Mouse (Mus musculus) mouse trophoblast stem cell (cell line): ENCODE measurements around the gene Ttc28.

ENCODE experiments used
- in situ Hi-C, 2 experiments: fragments of 300-500 bp; cut with MseI, MboI; formaldehyde crosslinking; loops; 2 replicates in 1 of 2; 3 replicates in 1 of 2; pipeline ENCODE4 v1.15.1; 2025

The Ttc28 gene

DNA sequence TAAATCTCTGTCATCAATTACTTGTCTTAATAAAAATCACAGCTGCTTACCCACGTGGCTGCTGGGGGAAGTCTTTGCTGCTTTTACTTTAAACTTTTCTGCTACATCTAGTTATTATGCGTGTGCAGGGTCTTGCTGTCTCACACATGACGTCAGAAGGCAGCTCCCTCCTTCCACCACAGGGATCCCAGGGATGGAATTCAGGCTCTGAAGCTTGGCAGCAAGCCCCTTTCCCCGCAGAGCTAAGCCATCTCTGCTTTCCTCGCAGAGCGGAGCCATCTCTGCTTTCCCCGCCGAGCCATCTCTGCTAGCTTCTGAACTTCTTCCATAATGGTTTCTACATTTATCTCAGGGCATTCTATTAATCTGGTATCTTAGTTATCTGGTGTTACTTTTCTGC, 128.3 kb downstream of the Ttc28 start:
- in situ Hi-C loops, result no loop called here

DNA sequence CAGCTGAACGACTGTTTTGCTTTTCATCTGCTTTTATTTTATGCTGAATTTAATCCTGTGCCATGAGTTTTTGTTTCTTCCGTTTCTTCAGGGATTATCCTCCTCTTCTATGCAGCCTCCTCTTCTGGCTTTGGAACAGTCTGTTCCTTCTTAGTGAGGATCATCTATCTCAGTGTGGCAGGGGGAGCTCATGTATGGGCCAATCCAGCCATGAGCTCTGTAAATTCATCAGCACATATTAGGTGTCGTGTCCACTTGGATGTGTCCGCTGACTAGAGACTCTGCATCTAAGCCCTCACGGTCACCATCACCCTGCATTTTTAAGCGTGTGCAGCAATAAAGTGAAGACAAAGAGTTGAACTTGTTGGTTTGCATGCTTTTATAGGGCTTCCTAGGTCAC, 128.8 kb downstream of the Ttc28 start:
- in situ Hi-C loops, result no loop called here

DNA sequence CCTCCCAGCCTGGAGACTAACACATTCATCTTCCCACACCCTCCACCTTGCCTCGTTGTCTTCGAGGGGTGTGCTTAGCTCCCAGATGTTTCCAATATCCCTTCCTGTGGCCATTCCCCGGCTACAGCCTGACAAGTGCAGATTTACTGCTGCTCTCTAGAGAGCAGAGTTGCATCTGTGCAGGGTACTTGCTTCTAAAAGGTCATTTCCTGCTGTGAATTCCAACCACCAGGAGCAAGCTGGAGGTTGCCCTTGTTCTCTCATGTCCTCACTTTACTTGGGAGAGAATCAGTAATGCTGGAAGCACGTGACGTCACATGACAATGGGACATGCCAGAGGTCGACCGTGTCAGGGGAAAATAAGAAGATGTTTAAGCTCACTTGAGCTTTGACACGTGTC, 131.7 kb downstream of the Ttc28 start:
- in situ Hi-C loops, result no loop called here

DNA sequence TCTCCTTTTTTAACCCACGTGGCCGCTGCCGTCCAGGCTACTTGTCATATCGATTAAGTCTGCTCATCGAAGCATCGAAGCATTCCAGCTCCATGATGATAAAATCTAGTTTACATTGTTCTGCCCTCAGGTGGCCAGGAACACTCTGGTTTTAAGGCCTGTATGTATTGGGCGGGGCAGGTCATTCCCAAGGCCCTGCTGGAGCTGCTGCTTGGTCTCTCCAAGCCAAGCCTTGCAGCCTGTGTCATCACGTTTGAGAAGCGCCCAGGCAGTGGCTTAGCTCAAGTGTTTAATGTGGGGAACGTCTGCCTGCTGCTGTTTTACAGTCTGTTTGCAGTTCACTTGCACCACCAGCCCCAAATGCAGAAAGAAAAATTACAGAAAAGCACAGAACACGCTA, 132.5 kb downstream of the Ttc28 start:
- in situ Hi-C loops, result no loop called here

DNA sequence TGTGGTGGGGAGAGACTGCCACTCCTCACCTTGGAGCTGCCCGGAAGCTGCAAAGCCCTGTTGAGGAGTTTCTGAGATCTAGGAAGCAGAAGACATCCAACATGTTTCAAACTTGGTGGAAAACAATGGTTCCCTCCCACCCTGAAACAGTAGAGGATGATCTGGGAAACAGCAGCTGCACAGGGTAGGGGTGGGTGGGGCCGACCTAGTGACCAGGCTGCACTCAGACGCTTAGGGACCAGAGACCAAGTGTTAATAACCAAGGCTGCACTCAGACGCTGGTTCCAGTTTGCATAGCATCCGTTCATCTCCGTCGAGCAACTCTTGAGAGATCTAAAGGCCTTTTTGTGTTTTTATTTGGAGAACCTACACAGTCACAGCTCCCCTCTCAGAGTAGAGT, 133.0 kb downstream of the Ttc28 start:
- in situ Hi-C loops, result no loop called here

DNA sequence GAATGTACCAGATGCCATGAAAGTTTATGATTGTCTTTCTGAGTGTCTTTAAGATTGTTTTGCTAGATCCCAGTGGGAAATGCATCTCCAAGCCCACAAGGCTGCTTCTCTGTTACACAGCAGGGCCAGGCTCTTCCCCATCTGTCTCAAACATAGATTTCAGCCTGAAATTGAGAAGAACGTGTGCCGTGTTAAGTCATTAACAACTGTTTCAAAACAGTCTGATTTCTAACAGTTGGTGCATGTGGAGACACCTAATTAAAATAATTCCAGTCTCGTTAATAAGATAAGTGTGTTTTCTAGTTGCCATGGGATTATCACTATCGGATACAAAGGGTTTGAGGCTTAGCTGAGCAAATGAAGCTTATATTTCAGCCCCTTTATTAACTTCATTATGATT, 135.4 kb downstream of the Ttc28 start:
- in situ Hi-C loops, result no loop called here

DNA sequence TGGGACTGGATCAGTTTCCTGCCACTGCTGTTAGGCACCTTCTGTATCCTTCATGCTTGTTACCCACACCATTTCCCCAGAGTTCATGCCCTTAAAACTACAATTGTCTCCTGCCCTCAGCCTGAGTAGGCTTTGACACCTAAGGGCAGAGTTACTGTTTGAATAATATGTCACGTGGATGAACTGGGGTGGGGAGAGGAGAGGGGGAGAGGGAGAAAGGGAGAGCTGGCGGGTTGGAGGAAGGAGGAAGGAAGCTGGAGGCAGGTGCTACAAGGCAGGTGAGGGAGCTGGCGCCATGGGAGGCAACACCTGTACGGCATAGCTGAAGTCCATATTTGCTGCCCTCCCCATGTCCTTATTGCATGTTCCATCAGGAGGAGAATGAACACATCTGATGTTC, 137.7 kb downstream of the Ttc28 start:
- in situ Hi-C loops, result no loop called here

DNA sequence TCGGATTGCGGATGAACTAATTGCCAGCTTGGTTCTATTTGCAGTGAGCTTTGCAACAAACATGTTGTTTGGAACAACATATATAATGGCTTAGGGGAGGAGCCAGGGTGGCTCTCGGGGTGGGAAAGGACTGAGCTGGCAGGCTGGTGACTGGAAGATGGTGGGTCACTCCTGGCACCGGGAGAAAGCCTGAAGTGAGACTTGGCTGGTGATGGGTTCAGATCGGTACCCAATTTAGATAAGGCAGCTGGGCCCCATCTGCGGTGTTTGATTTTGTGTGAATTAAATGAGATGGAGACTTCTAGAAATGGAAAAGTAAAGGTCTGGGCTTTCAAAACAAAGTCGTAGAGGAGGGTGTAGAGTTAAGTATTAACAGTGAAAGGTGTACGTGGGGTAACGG, 142.7 kb downstream of the Ttc28 start:
- in situ Hi-C loops, result no loop called here

DNA sequence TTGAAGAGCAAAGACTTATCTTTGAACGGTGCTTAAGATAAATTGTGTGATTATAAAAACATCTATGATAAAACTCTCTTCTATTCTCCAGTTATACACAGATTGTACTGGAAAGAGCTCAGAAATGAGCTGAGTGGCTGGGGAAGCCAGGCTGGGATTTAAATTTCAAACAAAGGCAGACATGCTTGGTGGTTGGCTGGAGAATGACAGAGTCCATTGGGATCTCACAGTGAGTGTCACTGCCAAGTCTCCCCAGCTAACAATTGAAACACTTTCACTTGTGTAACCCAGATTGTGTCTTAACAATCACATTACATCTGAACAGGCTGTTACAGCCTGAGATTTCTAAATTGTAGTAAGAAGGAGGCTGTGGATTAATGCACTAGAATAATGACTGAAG, 143.3 kb downstream of the Ttc28 start:
- in situ Hi-C loops, result no loop called here

DNA sequence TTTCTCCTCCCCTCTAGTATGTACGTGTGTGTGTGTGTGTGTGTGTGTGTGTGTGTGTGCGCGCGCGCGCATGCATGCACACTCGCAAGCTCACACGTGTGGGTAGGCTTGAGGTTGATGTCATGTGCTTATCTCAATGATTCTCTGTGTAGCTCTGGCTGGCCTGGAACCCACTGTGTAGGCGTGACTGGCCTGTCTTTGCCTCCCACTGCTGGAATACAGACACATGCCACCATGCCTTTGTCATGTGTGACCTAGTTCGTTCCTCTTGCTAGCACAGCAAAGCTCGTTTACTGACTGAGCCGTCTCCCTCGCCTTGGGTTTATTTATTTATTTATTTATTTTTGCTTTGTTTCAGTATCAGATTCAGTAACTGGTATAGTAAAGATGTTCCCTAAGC, 145.0 kb downstream of the Ttc28 start:
- in situ Hi-C loops, result no loop called here

DNA sequence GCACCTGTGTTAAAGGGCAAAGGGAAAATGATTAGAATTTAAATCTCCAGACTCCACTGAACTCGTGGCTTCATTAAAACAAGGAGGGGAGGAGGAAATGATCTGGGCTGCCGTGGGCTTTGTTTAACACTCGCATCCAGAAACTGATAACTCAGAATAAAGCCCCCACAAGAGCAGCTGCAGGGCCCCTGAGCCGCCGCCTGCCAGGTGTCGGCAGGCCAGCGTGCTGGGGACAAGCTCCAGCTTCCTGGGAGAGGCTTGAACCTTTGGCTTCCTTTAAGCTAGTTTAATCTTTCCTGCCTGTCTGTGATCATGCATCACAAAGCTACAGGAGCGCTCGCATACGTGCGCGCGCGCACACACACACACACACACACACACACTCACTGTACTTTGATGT, 145.9 kb downstream of the Ttc28 start:
- in situ Hi-C loops, result no loop called here

DNA sequence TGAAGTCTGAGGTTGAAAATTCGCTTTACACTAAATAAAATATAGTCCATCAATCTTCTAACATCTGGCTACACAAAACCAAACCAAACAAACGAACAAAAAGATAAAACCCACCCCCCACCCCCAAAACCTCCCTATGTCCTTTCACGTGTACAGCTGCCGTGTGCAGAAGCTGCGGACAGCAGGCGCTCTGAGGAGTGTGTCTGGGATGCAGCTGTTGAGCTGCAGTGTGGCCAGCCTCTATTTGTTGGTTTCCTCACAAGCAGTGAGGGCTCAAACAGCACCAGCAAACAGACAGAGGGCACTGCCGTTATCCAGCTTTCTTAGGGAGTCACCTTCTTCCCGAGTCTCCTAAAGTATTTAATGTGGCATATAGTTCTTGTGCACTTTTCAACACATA, 146.6 kb downstream of the Ttc28 start:
- in situ Hi-C loops, result no loop called here

DNA sequence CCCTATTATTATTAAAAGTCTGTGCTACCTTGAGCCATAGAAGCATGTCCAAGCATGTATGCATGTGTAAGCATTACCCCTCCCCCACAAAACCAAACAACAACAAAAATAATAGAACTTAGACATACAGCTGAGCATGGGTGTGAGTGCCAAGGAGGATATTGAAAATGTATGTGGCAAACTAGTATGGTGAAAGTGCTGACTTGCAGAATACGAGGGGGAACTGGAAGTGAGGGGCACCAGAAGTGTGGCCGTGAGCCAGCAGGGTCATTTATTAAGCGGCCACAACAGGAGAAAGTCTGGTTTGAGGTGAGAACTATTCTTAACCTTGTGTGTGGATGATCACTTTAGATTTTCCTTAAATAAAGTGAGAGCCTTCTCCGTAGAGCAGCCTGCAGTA, 148.7 kb downstream of the Ttc28 start:
- in situ Hi-C loops, result no loop called here

DNA sequence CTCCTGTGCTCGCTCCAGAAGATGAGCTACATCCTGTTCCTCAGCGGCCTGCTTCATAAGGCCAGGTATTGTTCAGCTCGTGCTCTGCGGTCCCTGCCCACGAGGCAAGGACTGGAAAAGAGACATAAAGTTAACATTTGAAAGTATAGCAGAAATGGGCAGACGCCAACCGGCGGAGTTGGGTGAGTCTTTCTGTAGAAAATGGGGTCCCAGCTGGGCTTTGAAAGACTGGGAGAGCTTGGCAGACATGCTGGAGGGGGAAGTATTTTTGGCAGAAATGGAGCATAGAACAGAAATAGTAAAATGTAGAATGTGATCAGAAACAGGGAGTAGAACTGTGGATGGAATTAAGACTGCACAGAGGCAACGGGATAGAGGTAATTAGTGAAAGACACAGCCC, 149.3 kb downstream of the Ttc28 start:
- in situ Hi-C loops, result no loop called here

DNA sequence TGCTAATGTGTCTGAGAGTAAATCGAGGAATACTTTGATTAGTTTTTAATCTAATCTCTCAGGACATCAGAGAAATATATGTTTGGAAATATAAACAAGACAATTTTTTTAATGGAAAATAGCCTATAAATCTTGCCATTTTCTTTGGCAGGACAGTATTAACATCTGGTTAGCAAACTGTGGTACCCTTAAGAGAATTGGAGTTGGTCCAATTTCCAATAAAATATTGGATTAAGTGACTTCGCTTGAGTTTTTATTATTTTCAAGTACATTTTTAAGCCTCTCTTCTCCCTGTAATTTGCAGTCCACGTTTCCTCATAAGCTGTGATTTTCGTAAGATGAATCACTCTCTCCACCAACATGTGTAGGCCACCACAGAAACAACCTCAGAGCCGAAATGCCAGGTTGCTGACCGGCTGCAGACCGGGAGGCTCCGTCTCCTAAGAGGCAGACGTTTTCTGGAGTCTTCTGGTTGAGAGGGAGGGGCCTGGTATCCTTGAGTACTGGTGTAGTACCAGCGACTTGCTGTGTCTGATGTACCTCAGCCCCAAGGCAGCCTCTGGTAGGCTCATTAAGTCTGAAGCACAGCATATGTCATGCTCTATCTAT, 153.2 kb downstream of the Ttc28 start:
- in situ Hi-C loops, result no loop called here

DNA sequence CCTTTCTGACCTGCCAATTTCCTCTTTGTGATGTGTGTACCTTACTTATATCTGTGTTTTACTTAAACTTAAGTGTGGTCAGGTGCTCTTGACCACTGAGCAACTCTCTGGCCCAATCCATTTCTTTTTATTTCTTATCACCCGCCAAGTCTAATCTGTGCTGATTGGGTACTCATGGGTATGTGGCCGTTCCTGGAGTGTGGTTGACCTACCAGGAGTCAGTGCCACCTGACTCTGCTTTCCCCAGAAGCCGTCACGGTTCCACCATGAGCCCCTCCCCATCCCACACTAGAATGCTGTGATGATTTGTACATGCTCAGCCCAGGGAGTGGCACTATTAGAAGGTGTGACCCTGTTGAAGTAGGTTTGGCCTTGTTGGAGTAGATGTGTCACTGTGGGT, 153.9 kb downstream of the Ttc28 start:
- in situ Hi-C loops, result no loop called here

DNA sequence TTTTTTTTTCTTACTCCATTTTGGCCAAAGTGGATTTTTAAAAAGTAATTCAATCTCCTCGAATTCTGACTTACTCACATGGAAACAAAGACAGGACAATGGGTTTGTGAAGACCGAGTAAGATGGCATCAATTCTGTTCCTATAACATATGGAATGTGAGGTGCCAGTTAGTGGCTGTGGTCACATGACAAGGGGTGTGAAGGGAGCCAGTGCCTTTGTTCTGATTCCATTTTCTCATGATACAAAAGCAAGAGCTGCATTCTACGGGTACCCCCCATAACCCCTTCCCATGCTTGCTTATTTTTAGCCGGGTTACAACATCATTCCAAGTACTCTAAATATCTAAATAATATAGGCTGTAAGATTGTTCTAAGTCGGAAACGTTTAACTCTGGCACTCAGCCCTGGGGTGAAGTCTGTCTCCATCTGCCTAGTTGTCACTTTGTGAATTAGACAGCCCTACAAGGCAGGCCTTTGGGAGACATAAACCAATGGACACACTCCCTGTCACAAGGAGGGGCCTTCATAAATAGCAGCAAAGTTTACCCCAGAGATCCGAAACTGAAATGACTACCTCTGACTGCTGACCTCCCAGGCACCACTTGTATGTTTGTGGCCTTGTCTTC, 157.6 kb downstream of the Ttc28 start:
- in situ Hi-C loops, result no loop called here

DNA sequence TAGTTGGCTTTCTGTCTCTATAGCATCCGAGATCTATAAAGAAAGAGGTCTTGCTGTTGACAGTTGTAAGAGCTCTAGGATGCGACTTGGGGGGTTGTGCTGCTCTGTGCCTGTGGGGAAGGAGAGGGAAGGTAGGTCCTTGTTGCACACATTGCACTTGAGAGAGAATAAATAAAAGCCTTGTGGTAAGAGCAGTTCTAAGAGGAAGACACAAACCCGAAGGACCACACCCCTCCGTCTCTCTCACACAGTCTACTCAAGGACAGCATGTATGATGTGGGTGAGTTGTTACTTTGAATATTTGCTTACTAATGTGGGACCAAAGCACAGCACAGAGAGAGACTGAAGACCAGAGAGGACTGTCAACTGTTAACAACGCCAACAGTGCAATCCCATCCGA, 160.2 kb downstream of the Ttc28 start:
- in situ Hi-C loops, result no loop called here

DNA sequence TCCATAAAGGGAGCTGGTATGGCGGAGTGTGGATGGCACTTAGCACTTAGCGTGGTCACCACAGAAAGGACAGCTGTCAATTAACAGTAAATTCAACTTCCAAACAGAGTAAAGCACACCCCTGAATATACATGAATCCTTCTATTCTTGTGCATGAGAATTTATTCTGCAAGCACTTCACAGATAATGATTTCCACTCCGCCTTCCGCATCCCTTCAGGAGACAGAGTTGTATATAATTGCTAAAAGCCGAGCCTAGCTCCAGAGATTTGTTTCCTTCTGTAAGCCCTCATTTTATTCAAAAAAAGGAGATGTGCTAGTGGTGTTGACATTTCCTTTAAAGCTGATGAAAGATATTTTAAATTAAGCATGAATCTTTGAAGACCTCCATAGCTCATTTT, 162.3 kb downstream of the Ttc28 start:
- in situ Hi-C loops, result no loop called here

DNA sequence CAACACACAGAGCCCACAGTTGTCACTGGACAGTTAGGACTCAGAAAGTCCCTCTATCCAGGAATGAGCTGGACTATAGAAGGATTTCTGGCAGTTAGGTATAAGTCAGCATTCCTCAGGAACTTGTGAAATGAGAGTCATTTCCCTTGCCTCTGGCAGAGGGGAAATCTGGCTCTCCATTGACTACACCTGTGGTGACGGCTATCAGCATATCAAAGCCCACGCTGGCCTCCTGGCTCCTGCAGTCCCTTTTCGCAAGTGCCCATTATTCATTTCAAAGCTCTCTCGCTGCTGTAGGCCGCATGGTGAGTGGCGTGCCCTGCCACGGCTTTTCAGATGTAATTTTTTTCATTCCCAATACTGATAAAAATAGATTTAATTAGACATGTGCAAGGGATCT, 164.6 kb downstream of the Ttc28 start:
- in situ Hi-C loops, result no loop called here

DNA sequence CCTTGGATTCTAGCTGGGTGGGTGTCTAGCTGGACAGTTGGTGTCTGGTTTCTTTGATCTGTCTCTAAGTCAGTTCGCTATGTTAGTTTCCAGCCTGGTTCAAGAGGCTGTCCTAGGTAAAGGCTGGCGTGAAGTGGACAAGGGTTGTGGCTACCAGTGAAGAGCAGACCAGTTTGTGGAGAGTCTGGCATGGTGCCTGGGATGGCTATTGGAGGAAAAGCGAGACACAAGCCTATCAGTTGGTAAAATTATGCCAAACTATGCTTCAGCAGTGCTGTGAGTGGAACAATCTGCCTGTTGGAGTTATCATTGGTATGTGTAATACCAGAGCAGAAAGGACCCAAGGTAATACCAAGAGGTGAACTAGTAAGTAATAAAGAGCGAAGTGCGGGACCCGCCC, 166.8 kb downstream of the Ttc28 start:
- in situ Hi-C loops, result no loop called here

DNA sequence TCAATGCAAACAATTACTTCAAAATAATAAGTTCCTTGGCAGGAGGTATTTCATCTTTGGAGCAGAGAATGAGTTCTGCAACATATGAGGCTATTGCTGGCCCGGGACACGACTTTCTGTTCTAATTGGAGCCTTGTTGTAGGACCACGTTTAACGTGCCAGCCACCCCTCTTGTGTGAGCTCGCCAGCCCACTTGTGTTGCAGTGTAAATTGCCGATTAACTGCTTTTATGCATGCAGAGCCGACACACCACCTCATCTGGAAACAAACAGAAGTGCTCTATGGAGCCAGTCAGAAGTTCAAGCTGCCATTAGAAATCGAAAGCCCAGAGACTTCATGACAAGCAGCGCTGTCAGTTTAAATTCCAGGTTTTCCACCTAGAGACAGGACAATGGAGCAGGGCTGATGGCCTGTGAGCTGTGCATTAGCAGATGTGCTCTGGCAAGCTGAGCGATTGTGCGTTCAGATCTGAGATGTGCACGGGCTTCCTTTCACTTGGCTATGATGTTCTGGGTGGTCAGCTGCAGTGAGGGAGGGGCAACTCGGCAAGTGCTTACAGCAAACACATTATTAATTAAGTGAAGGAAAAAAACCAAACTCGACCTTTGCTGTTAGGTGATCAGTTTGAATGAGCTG, 167.4 kb downstream of the Ttc28 start:
- in situ Hi-C loops, result no loop called here

DNA sequence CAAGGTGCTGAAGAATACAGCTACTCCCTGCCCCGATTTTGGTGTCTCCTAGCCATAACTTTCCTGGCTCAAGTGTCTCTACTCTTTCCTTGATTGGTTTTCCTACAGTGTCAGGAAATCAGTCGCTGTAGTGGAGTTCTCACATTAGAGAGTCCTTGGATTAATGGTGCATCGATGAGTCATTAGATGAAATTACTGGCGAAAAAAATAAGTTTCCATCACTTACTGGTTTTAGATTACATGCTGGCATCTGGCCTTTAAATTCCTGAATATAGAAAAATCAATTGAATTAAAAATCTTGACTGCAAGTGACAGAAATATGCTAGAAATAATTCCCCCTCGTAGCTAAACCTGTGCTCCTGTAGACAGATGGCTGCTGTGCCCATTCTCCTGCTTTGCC, 168.4 kb downstream of the Ttc28 start:
- in situ Hi-C loops, result no loop called here

DNA sequence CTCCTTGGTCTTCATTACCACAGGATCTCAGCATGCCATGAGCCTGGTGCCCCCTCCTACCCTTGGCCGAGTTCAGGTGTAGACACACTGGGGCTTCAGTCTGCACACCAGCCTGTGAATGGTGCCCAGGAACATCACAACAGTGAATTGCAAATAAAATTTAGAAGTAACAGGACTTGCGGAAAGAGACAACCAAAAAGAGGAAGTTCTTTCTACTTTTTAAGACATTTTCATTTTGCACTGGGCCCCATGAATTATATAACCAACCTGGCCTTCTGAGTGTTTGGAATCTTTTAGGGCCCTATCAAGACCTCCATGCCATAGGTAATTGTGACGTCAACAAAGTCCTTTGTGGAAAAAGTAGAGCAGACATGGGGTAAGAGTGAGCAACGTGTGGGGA, 170.0 kb downstream of the Ttc28 start:
- in situ Hi-C loops, result no loop called here
